Mouse (Mus musculus) heart, embryonic 11.5 days (tissue): ENCODE measurements at regions not wholly inside any gene's neighbourhood (a gene's known extent, or its start where the extent isn't known, plus 50 kb on each side); places are given as distances from the start of the nearest gene placed in this dataset.

Source experiments
- ATAC-seq: fragments of 200-750 bp; cut with Nextera tagmentation; replicated peaks from 2 replicates; pipeline ENCODE4 v1.8.0; 2017; ENCODE audit warnings: moderate library complexity; ENCODE audit not compliant: insufficient number of reproducible peaks, low FRiP score, low TSS enrichment
- H3K27ac ChIP-seq: fragments of 300-500 bp; sonication (generic); 2 replicates; pipeline ENCODE4 v1.5.1; 2014; ENCODE audit warnings: mild to moderate bottlenecking, low read depth, low read length
- H3K27me3 ChIP-seq: fragments of 300-500 bp; sonication (generic); 2 replicates; pipeline ENCODE4 v1.6.1; 2014; ENCODE audit warnings: mild to moderate bottlenecking, low read length, mixed read lengths; ENCODE audit not compliant: control insufficient read depth, insufficient read depth
- H3K36me3 ChIP-seq: fragments of 300-500 bp; sonication (generic); 2 replicates; pipeline ENCODE4 v1.6.1; 2014; ENCODE audit warnings: mild to moderate bottlenecking, low read length, moderate library complexity, mixed read lengths; ENCODE audit not compliant: control insufficient read depth, insufficient read depth
- H3K4me1 ChIP-seq: fragments of 300-500 bp; sonication (generic); 2 replicates; pipeline ENCODE4 v1.6.1; 2014; ENCODE audit warnings: low read length; ENCODE audit not compliant: control insufficient read depth, insufficient read depth
- H3K4me2 ChIP-seq: fragments of 300-500 bp; sonication (generic); 2 replicates; pipeline ENCODE4 v1.6.1; 2014; ENCODE audit warnings: mild to moderate bottlenecking, moderate library complexity
- H3K4me3 ChIP-seq: fragments of 300-500 bp; sonication (generic); 2 replicates; pipeline ENCODE4 v1.5.1; 2014; ENCODE audit warnings: low read depth, low read length
- H3K9ac ChIP-seq: fragments of 300-500 bp; sonication (generic); 2 replicates; pipeline ENCODE4 v1.6.1; 2014; ENCODE audit warnings: mild to moderate bottlenecking, low read depth, low read length, moderate library complexity
- H3K9me3 ChIP-seq: fragments of 300-500 bp; sonication (generic); replicated peaks from 2 replicates; pipeline ENCODE4 v1.6.1; 2016; ENCODE audit warnings: low read length; ENCODE audit not compliant: control insufficient read depth
- WGBS: fragments of 180-500 bp; shearing (Covaris S2); extraction: QIAGEN DNeasy Blood & Tissue Kit; methylation state at CpG from one replicate; pipeline ENCODE4 v1.1.7; 2014; ENCODE audit not compliant: insufficient replicate concordance; 5-methylcytosine and 5-hydroxymethylcytosine counted together

DNA sequence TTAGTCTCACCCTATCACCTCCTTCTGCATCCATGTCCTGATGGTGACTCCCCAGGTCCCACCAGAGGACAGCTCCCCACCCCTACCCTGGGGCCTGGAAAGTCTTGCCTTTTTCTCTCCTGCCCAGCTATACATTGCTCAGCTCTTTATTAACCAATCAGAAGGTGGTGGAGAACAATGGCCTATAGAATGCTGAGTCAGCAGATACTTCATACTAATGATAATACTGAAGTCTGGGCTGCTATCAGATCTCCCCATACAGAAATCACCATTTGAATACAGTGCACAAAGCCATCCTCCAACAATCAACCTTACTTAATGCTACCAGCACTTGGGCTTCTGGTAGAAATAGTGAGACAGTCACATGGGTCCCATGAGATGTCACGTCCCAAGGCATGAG is 141.2 kb upstream of the Map3k1 start:
- ATAC-seq, result no peak
- WGBS, result 89% methylated on average over 1 of the region's 1 CpGs
- no peaks in the 10 kb centered on the region for H3K27me3 ChIP-seq

DNA sequence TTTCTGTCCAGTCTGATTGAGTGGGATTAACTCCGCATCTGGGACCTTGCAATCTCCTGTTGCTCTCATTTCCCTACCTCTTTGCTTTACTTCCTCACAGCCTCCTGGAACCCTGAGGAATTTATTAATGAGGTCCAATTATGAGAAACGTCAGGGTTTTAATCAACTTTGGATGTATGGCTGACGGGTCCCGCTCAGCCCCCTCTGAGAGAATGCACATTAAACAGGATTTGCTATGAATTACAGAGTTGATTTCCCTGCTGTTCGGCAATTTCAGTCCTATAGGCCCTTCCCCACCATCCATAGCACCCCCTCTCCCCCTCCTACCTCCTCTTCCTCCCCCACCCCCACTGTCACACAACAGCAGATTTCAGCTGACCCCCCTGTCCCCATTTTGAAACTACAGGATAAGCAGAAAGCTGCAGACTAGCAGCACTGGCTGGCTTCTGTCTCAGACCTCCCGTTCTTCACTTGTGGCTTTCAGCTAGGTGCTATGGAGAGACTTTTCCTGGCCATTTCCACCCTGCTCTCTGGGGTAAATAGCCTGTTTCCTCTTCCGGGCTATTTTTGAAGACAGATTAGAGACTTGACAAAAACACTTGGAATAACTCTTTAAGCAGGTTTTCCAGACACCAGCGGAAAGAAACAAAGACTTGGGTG is 145.2 kb upstream of the Map3k1 start:
- Histone ChIP-seq H3K9me3 (no peaks in the 10 kb centered on the region), H3K27me3 (no peaks in the 10 kb centered on the region), H3K9ac (no peak overlapping the region), H3K4me3 (no peak overlapping the region), H3K4me2 (no peak overlapping the region), H3K4me1 (peaks cover 7% of the 10 kb centered on the region), H3K36me3 (no peaks in the 10 kb centered on the region), H3K27ac (peak overlapping the region; percentile 42; the same call in 1 of the 2 replicates)
- ATAC-seq, result no peak
- 58% methylated on average over 8 of the region's 8 CpGs for WGBS

More for the DNA sequence above, 141.2 kb upstream of the Map3k1 start:
- Histone ChIP-seq H3K9ac (no peak overlapping the region), H3K9me3 (no peaks in the 10 kb centered on the region), H3K27ac (no peak overlapping the region), H3K4me2 (no peak overlapping the region), H3K4me3 (no peak overlapping the region), H3K36me3 (no peaks in the 10 kb centered on the region), H3K4me1 (peaks cover 7% of the 10 kb centered on the region)

DNA sequence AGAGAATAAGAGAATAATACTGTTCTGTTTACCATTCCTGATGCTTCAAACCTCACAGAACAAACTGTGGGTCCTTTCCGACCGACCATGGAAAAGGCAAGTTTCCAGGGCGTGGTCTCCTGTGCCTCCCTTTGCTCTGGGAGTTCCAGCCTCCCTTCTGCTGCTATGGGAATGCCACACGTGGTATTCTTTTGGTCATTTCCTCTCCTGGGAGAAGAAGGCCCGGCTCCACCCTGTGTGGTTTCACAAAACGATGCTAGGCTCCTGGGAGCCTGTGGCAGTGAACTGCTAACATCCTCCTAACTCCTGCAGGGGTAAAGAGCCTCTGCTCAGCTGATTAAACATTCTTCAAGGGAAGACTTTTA is 145.7 kb upstream of the Map3k1 start:
- no peak for ATAC-seq
- 8% methylated on average over 6 of the region's 6 CpGs for WGBS
- Histone ChIP-seq H3K9me3 (no peaks in the 10 kb centered on the region), H3K4me2 (no peak overlapping the region), H3K4me3 (no peak overlapping the region), H3K4me1 (peaks cover 7% of the 10 kb centered on the region), H3K27me3 (no peaks in the 10 kb centered on the region), H3K36me3 (no peaks in the 10 kb centered on the region), H3K27ac (peak overlapping the region; percentile 42; the same call in 1 of the 2 replicates), H3K9ac (no peak overlapping the region)

DNA sequence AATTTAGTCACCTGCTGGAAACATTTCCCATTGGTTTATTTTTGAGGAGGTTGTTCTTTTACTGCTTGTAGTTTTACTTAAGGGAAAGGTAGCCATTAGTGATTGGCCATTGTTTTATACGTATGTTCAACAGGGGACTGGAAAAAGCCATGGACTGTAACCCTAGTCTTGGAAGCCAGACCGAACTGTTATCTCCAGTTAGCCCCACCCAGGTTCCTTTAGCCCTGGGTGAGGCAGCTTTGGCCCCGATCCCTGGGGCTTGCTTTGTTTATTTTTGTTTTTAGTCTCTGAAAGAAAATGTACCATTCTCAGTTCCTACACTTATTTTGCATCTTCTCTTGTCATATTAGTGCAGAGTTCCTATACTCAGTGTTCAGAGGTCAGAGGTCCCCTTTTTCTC is 148.3 kb upstream of the Map3k1 start:
- no peak overlapping the region for H3K4me3 ChIP-seq
- WGBS, result 34% methylated on average over 3 of the region's 3 CpGs
- peaks cover 7% of the 10 kb centered on the region for H3K4me1 ChIP-seq
- no peak overlapping the region for H3K27ac ChIP-seq
- no peak overlapping the region for H3K9ac ChIP-seq
- no peak for ATAC-seq
- no peak overlapping the region for H3K4me2 ChIP-seq
- H3K9me3 ChIP-seq, result no peaks in the 10 kb centered on the region
- H3K27me3 ChIP-seq, result no peaks in the 10 kb centered on the region
- no peaks in the 10 kb centered on the region for H3K36me3 ChIP-seq

DNA sequence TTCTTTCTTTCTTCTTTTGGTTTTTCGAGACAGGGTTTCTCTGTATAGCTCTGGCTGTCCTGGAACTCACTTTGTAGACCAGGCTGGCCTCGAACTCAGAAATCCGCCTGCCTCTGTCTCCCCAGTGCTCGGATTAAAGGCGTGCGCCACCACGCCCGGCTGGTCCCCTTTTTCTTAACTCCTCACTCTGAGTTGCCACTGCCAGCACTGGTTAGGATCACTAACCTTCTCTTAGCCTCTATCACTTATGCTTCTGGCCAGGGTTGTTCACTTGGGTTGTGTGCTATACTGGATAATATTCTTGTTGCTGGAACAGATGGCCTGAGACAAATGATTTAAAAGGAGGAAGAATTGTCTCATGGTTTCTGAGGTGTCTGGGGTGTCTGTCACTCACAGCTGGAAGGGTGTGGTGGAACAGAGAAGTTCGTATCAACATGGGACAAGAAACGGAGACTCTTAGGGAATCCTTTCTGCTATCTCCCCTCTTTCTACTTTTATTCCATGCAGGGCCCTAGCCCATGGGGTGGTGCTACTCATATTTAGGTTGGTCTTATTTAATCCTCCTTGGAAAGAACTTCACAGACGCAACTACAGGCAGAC is 149.0 kb upstream of the Map3k1 start:
- 84% methylated on average over 11 of the region's 11 CpGs for WGBS
- H3K9ac ChIP-seq, result no peak overlapping the region
- no peak overlapping the region for H3K27ac ChIP-seq
- H3K27me3 ChIP-seq, result no peaks in the 10 kb centered on the region
- ATAC-seq, result no peak
- no peak overlapping the region for H3K4me2 ChIP-seq
- H3K4me3 ChIP-seq, result no peak overlapping the region
- H3K36me3 ChIP-seq, result no peaks in the 10 kb centered on the region
- H3K9me3 ChIP-seq, result no peaks in the 10 kb centered on the region
- H3K4me1 ChIP-seq, result peaks cover 7% of the 10 kb centered on the region

DNA sequence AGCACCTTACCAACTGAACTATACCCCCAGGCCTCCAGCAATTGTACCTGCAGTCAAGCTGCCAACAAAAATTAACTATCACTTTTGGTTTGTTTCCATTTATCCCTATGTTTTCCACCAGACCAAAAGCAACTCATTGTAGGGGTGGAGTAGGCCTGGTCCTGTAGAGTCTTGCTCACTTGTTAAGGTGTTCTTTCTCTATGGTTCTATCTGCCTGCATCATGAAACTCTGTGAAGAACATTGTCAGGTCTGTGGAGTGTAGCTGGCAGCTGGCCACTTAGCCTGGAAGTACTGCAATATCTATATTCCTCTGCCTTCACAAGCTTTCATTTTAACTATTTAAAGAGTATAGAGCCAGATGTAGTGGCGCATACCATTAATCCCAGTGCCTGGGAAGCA is 149.6 kb upstream of the Map3k1 start:
- WGBS, result 98% methylated on average over 1 of the region's 1 CpGs
- H3K27me3 ChIP-seq, result no peaks in the 10 kb centered on the region
- H3K4me2 ChIP-seq, result no peak overlapping the region
- no peak for ATAC-seq
- H3K4me3 ChIP-seq, result no peak overlapping the region
- H3K4me1 ChIP-seq, result peaks cover 7% of the 10 kb centered on the region
- no peaks in the 10 kb centered on the region for H3K9me3 ChIP-seq
- no peaks in the 10 kb centered on the region for H3K36me3 ChIP-seq
- no peak overlapping the region for H3K27ac ChIP-seq
- no peak overlapping the region for H3K9ac ChIP-seq

DNA sequence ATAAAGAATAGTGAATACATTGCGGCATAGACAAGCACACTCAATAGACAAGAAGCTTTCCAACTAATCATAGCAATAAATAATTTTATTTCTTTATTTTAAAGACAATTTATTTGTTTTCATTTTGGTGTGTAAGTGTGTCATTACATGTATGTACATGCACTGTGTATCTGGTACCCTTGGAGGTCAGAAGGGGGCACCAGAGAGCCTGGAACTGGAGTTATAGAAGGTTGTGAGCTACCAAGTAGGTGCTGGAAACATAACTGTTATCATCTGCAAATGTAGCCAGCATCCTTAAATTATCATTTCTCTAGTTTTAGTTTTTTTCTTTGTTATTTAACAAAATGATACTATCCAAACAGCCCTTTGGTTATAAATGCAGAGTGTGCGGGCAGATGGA is 151.2 kb upstream of the Map3k1 start:
- no peak overlapping the region for H3K4me3 ChIP-seq

DNA sequence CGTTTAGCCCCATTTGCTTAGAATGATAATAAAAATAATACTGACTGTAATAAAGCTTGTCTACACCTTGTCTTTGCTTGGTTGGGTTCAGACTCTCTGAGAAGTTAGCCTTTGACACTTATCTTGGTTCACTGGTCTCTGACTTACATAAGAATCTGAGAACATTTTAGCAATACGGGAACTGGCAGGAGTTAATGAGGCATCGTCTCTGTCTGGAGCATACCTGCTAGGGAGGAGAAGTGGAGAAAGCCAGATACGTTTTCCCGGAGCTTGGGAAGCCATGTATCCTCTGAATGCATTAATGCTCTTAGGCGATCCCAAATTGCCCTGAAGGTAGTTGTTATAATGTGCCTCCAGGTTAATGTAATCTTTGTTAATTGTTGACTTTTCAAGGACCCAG is 152.6 kb upstream of the Map3k1 start:
- H3K27ac ChIP-seq, result no peak overlapping the region
- 71% methylated on average over 6 of the region's 6 CpGs for WGBS
- no peak for ATAC-seq

More for the DNA sequence above, 151.2 kb upstream of the Map3k1 start:
- no peaks in the 10 kb centered on the region for H3K9me3 ChIP-seq
- H3K36me3 ChIP-seq, result no peaks in the 10 kb centered on the region
- no peaks in the 10 kb centered on the region for H3K27me3 ChIP-seq
- H3K4me2 ChIP-seq, result no peak overlapping the region
- H3K9ac ChIP-seq, result no peak overlapping the region
- no peaks in the 10 kb centered on the region; the same call in 1 of the 2 replicates for H3K4me1 ChIP-seq
- 98% methylated on average over 2 of the region's 2 CpGs for WGBS
- ATAC-seq, result no peak
- no peak overlapping the region for H3K27ac ChIP-seq

DNA sequence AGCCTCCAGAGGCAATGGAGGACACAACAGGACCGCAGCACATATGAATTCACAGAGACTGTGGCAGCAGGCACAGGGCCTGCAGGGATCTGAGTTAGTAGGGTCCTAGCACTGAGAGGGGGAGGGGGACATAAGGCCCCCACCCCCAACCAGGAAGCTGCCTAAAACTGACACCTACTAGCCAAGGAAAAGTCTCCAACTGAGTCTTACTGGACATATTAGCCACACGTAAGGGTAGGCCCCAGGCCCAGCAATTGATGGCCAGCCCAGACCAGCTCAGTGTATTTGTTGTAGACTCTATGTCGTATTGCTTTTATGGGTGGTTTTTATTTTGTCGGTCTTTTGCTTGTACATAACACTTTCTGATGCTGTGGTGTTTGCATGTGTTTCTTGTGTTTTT is 153.4 kb upstream of the Map3k1 start:
- H3K4me3 ChIP-seq, result no peak overlapping the region
- WGBS, result 88% methylated on average over 4 of the region's 4 CpGs
- H3K4me1 ChIP-seq, result peaks cover 6% of the 10 kb centered on the region; the same call in 1 of the 2 replicates
- no peaks in the 10 kb centered on the region for H3K27me3 ChIP-seq
- no peak overlapping the region for H3K27ac ChIP-seq
- no peaks in the 10 kb centered on the region for H3K9me3 ChIP-seq
- H3K9ac ChIP-seq, result no peak overlapping the region
- no peak for ATAC-seq
- no peak overlapping the region for H3K4me2 ChIP-seq
- H3K36me3 ChIP-seq, result no peaks in the 10 kb centered on the region

More for the DNA sequence above, 152.6 kb upstream of the Map3k1 start:
- Histone ChIP-seq H3K36me3 (no peaks in the 10 kb centered on the region), H3K4me1 (peaks cover 4% of the 10 kb centered on the region; the same call in 1 of the 2 replicates), H3K9me3 (no peaks in the 10 kb centered on the region), H3K9ac (no peak overlapping the region), H3K4me3 (no peak overlapping the region), H3K4me2 (no peak overlapping the region), H3K27me3 (no peaks in the 10 kb centered on the region)
